Mouse (Mus musculus) brain, embryonic 18.5 days (tissue): Measurements from ENCODE around the gene Sim1.

Source experiments
- DNase-seq: peaks from one replicate; pipeline ENCODE4 v3.0.0-alpha.2; 2012; ENCODE audit warnings: low read depth, low spot score

Gene Sim1

GRCm38 (mm10) chr10:50894170-50894991, at the start of gene Sim1:
Sim1 (plus strand) TSS chr10:50894754.
- DNase-seq, result peak; percentile 83

GRCm38 (mm10) chr10:50868202-50868601, 26.4 kb upstream of the Sim1 start:
- DNase-seq, result no peak

GRCm38 (mm10) chr10:50876952-50877351, 17.6 kb upstream of the Sim1 start:
- no peak for DNase-seq

- DNase-seq, result no peak
Measured at GRCm38 (mm10) chr10:50881476-50882069, 13.0 kb upstream of the Sim1 start.

- DNase-seq, result no peak
Measured at GRCm38 (mm10) chr10:50882366-50882765, 12.2 kb upstream of the Sim1 start.

GRCm38 (mm10) chr10:50886305-50886704, 8.2 kb upstream of the Sim1 start:
- no peak for DNase-seq

- no peak for DNase-seq
Measured at GRCm38 (mm10) chr10:50890621-50891020, 3.9 kb upstream of the Sim1 start.

- no peak for DNase-seq
Measured at GRCm38 (mm10) chr10:50891876-50892711, 2.5 kb upstream of the Sim1 start.

GRCm38 (mm10) chr10:50892751-50893320, 1.7 kb upstream of the Sim1 start:
- DNase-seq, result no peak

GRCm38 (mm10) chr10:50893546-50893945, 1.0 kb upstream of the Sim1 start:
- no peak for DNase-seq

- no peak for DNase-seq
Measured at GRCm38 (mm10) chr10:50895091-50895790, 687 bp downstream of the Sim1 start.

GRCm38 (mm10) chr10:50895881-50896766, 1.6 kb downstream of the Sim1 start:
- no peak for DNase-seq

- DNase-seq, result no peak
Measured at GRCm38 (mm10) chr10:50896767-50897390, 2.3 kb downstream of the Sim1 start.

GRCm38 (mm10) chr10:50897530-50898471, 3.2 kb downstream of the Sim1 start:
- DNase-seq, result no peak

GRCm38 (mm10) chr10:50898621-50899020, 4.1 kb downstream of the Sim1 start:
- no peak for DNase-seq

- no peak for DNase-seq
Measured at GRCm38 (mm10) chr10:50899846-50900745, 5.5 kb downstream of the Sim1 start.

- no peak for DNase-seq
Measured at GRCm38 (mm10) chr10:50900746-50901600, 6.4 kb downstream of the Sim1 start.
